Mouse (Mus musculus) right cerebral cortex, postnatal 25 days (tissue): Measurements from ENCODE around the gene Olfr56.
"Not testable (repeated sequence)": the region's sequence is repeated elsewhere in the genome, so short reads cannot be mapped to it uniquely, and the experiment has no call there.

ENCODE experiments used
- DNase-seq: peaks from one replicate; pipeline ENCODE4 v3.0.0; 2022

The Olfr56 gene

GRCm38 (mm10) chr11:49176047-49176779, 197.5 kb downstream of the Olfr56 start:
- not testable (repeated sequence) for DNase-seq

- DNase-seq = no peak
These were observed 204.5 kb downstream of the Olfr56 start for GRCm38 (mm10) chr11:49183172-49183571.
